28 mouse cellular contexts compared by ENCODE assay signal in the genomic region with DNA sequence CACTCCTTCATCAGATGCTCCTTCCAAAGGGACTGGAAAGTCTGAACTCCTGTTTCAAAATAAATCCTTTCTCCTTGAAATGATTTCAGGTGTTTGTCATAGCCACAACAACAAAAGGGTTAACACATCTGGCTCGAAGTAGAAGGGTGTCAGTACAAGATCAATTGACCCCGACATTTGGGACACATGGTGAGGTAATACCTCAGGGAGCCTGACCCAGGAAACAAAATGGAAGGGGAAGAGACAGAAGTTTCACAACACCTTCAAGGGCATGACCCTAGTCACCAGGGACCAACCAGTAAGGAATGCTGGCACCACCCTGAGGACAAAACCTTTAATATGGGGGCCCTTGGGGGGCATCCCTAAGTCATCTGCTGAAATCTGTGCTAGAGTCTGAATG. TPM values are rescaled to one million over a fixed set of nuclear protein-coding genes. Genes with fewer than 3 reads are reported as not detected.
"Had no signal": no experiment of that assay in that cellular context is flagged by ENCODE, and none has a peak within 500 bp of the region (broad histone marks: within the 10 kb centered on the region; RNA-seq: fewer than 3 reads in every experiment).

No protein-coding gene starts in this region.

- H3K9me3 ChIP-seq: embryonic facial prominence, embryonic 10.5 days; embryonic facial prominence, embryonic 12.5 days; embryonic facial prominence, embryonic 13.5 days; embryonic facial prominence, embryonic 15.5 days; forebrain, embryonic 10.5 days; forebrain, embryonic 12.5 days; forebrain, embryonic 13.5 days; forebrain, embryonic 15.5 days had no signal

- H3K9ac ChIP-seq: embryonic facial prominence, embryonic 12.5 days; embryonic facial prominence, embryonic 13.5 days; embryonic facial prominence, embryonic 15.5 days; forebrain, embryonic 12.5 days; forebrain, embryonic 13.5 days; forebrain, embryonic 15.5 days; forebrain, postnatal 0 days had no signal

- ATAC-seq: forebrain, embryonic 13.5 days; forebrain, embryonic 14.5 days; forebrain, embryonic 15.5 days; forebrain, embryonic 16.5 days; forebrain, postnatal 0 days had no signal

- H3K4me3 ChIP-seq: embryonic facial prominence, embryonic 10.5 days; embryonic facial prominence, embryonic 12.5 days; embryonic facial prominence, embryonic 13.5 days; embryonic facial prominence, embryonic 15.5 days; erythroblast, embryonic 14.5 days; forebrain, embryonic 10.5 days; forebrain, embryonic 12.5 days; forebrain, embryonic 13.5 days; forebrain, embryonic 15.5 days; gastrocnemius, adult 2 months had no signal

- H3K4me2 ChIP-seq: embryonic facial prominence, embryonic 12.5 days; embryonic facial prominence, embryonic 13.5 days; embryonic facial prominence, embryonic 15.5 days; forebrain, embryonic 12.5 days; forebrain, embryonic 13.5 days; forebrain, embryonic 15.5 days had no signal

- DNase-seq: cerebellum, adult 2 months; cerebellum, adult 8-10 months; cerebellum, adult 9-10 months; cerebellum, adult 9-11 months; cerebellum, postnatal 10 days; cerebellum, postnatal 14 days; cerebellum, postnatal 25 days; cerebellum, postnatal 36 days; embryo, embryonic 11 days; forebrain, postnatal 0 days; gastrocnemius, adult 2 months; gastrocnemius, postnatal 10 days; gastrocnemius, postnatal 14 days; gastrocnemius, postnatal 25 days; gastrocnemius, postnatal 36 days; heart, adult 18-20 months had no signal

- H3K27me3 ChIP-seq: embryonic facial prominence, embryonic 12.5 days; embryonic facial prominence, embryonic 13.5 days; embryonic facial prominence, embryonic 15.5 days; forebrain, embryonic 12.5 days; forebrain, embryonic 13.5 days; forebrain, embryonic 15.5 days had no signal

- H3K27ac ChIP-seq: embryonic facial prominence, embryonic 10.5 days; embryonic facial prominence, embryonic 12.5 days; embryonic facial prominence, embryonic 13.5 days; embryonic facial prominence, embryonic 15.5 days; forebrain, embryonic 10.5 days; forebrain, embryonic 12.5 days; forebrain, embryonic 13.5 days; forebrain, embryonic 15.5 days; gastrocnemius, adult 2 months had no signal

- H3K36me3 ChIP-seq: embryonic facial prominence, embryonic 10.5 days; embryonic facial prominence, embryonic 12.5 days; embryonic facial prominence, embryonic 13.5 days; embryonic facial prominence, embryonic 15.5 days; forebrain, embryonic 10.5 days; forebrain, embryonic 12.5 days; forebrain, embryonic 15.5 days had no signal

RNA-seq across cellular contexts. Expression of gene Cplx2, which starts 58.9 kb away (rescaled TPM):
- total RNA-seq: granulocyte monocyte progenitor cell, adult 5-6 weeks had no signal
